Mouse (Mus musculus): Measurements from ENCODE around the gene Rad54l2. TPM values are rescaled to one million over a fixed set of nuclear protein-coding genes. Genes with fewer than 3 reads are reported as not detected.

The Rad54l2 gene
- polyA plus RNA-seq, 2 experiments from 2014 or later, result 2.6 to 3.5 TPM

GRCm38 (mm10) chr9:106752135-106752534 is 36.9 kb downstream of the Rad54l2 start:
- ATAC-seq, result peak; percentile 97

GRCm38 (mm10) chr9:106739962-106740361 is 49.0 kb downstream of the Rad54l2 start:
- ATAC-seq, result no peak

GRCm38 (mm10) chr9:106739056-106739455 is 49.9 kb downstream of the Rad54l2 start:
- no peak for ATAC-seq

- no peak for ATAC-seq
Measured at GRCm38 (mm10) chr9:106738199-106738985, 50.6 kb downstream of the Rad54l2 start.

- no peak for ATAC-seq
Measured at GRCm38 (mm10) chr9:106733690-106734089, 55.3 kb downstream of the Rad54l2 start.

- ATAC-seq, result no peak
Measured at GRCm38 (mm10) chr9:106729416-106729815, 59.6 kb downstream of the Rad54l2 start.

GRCm38 (mm10) chr9:106726891-106727290 is 62.1 kb downstream of the Rad54l2 start:
- no peak for ATAC-seq

- no peak for ATAC-seq
Measured at GRCm38 (mm10) chr9:106725435-106725834, 63.6 kb downstream of the Rad54l2 start.

- no peak for ATAC-seq
Measured at GRCm38 (mm10) chr9:106724864-106725263, 64.1 kb downstream of the Rad54l2 start.

- ATAC-seq, result no peak
Measured at GRCm38 (mm10) chr9:106716729-106717128, 72.3 kb downstream of the Rad54l2 start.

- no peak for ATAC-seq
Measured at GRCm38 (mm10) chr9:106716232-106716631, 72.8 kb downstream of the Rad54l2 start.

- ATAC-seq, result no peak
Measured at GRCm38 (mm10) chr9:106712470-106712869, 76.5 kb downstream of the Rad54l2 start.

GRCm38 (mm10) chr9:106692973-106693481 is 96.0 kb downstream of the Rad54l2 start:
- ATAC-seq, result no peak

GRCm38 (mm10) chr9:106688834-106689233 is 100.2 kb downstream of the Rad54l2 start:
- ATAC-seq, result no peak

GRCm38 (mm10) chr9:106686983-106687650 is 101.9 kb downstream of the Rad54l2 start:
- peak; percentile 27 for ATAC-seq

- peak; percentile 81 for ATAC-seq
Measured at GRCm38 (mm10) chr9:106685249-106686101, 103.5 kb downstream of the Rad54l2 start, which contains the start of gene Tex264. Gene Tex264 (minus strand): TSS chr9:106685927.

GRCm38 (mm10) chr9:106684918-106685248 is 104.1 kb downstream of the Rad54l2 start:
- no peak for ATAC-seq

GRCm38 (mm10) chr9:106684093-106684872 is 104.7 kb downstream of the Rad54l2 start:
- no peak for ATAC-seq

GRCm38 (mm10) chr9:106681026-106681425 is 108.0 kb downstream of the Rad54l2 start:
- no peak for ATAC-seq

GRCm38 (mm10) chr9:106678242-106678641 is 110.8 kb downstream of the Rad54l2 start:
- no peak for ATAC-seq

GRCm38 (mm10) chr9:106677702-106678101 is 111.3 kb downstream of the Rad54l2 start:
- no peak for ATAC-seq

- ATAC-seq, result no peak
Measured at GRCm38 (mm10) chr9:106676571-106676970, 112.4 kb downstream of the Rad54l2 start.

Measured in CD4-positive, CD25-positive, alpha-beta regulatory T cell, adult 4 months (primary cell).